Mouse (Mus musculus) heart, postnatal 4 days (tissue): ENCODE data around the gene Amigo3. TPM values are rescaled to one million over a fixed set of nuclear protein-coding genes. Genes with fewer than 3 reads are reported as not detected.

Source experiments
- DNase-seq: peaks from one replicate; pipeline ENCODE4 v3.0.0; 2021
- microRNA-seq, 2 experiments: library from miRNA; unstranded; fragments of <30 nt; microRNA quantifications; one replicate each; pipeline ENCODE4 v1.2.0; 2021 to 2022
- total RNA-seq, 2 experiments: library from RNA; stranded (reverse); gene quantifications; 2 replicates each; pipeline ENCODE4 v1.2.3; 2021

Gene Amigo3
- total RNA-seq, 2 experiments from 2014 or later, result 2.3 to 2.6 TPM

GRCm38 (mm10) chr9:108085261-108085660 is 32.3 kb downstream of the Amigo3 start:
- DNase-seq, result no peak

GRCm38 (mm10) chr9:108090611-108091120 is 37.7 kb downstream of the Amigo3 start:
- DNase-seq, result no peak

- no peak for DNase-seq
Observed at GRCm38 (mm10) chr9:108093586-108093985, 40.6 kb downstream of the Amigo3 start.

GRCm38 (mm10) chr9:108094184-108094941 is 41.4 kb downstream of the Amigo3 start, which contains the start of gene Apeh:
TSS of gene Apeh (minus strand) at chr9:108094606.
- peak; percentile 97 for DNase-seq

GRCm38 (mm10) chr9:108094998-108095411 is 42.0 kb downstream of the Amigo3 start:
- DNase-seq, result peak; percentile 32

GRCm38 (mm10) chr9:108095518-108095917 is 42.6 kb downstream of the Amigo3 start:
- peak; percentile 79 for DNase-seq

GRCm38 (mm10) chr9:108095949-108096712 is 43.2 kb downstream of the Amigo3 start:
- DNase-seq, result no peak

- DNase-seq, result no peak
Observed at GRCm38 (mm10) chr9:108099619-108100018, 46.7 kb downstream of the Amigo3 start.

GRCm38 (mm10) chr9:108104766-108105548 is 52.0 kb downstream of the Amigo3 start:
- DNase-seq, result no peak

Small RNAs within 50 kb of the gene (microRNA-seq; reads per million reads assigned to microRNA genes)
- gene Gm47303 (0 reads per million in 2 experiments), gene Mir7088 (0 reads per million in 2 experiments)

Other genes with a start within 250 kb of the Amigo3 start
- gene Rbm6, start 179.9 kb upstream of the Amigo3 start, total RNA-seq, result 10 to 100 TPM; 40.3 to 40.6 TPM
- gene Mon1a, start 165.0 kb upstream of the Amigo3 start, total RNA-seq, result 1 to 10 TPM; 6.1 TPM
- gene Mst1r, start 146.3 kb upstream of the Amigo3 start, total RNA-seq, result 1 to 10 TPM; 2.9 to 3.1 TPM
- gene Actl11, start 124.7 kb upstream of the Amigo3 start, total RNA-seq, result not detected
- gene Camkv, start 117.5 kb upstream of the Amigo3 start, total RNA-seq, result not detected
- 10 to 100 TPM in 1 of 2 experiments, 1 to 10 TPM in 1; 7.4 to 10.5 TPM for gene Traip, start 103.0 kb upstream of the Amigo3 start, total RNA-seq
- 10 to 100 TPM; 13.6 to 13.9 TPM for gene Uba7, start 77.7 kb upstream of the Amigo3 start, total RNA-seq
- gene Gm20661, start 70.1 kb upstream of the Amigo3 start, total RNA-seq, result 1 to 10 TPM in 1 of 2 experiments, under 1 TPM in 1; 0.72 to 1.2 TPM
- 10 to 100 TPM; 24.8 to 27.7 TPM for gene Inka1, start 67.3 kb upstream of the Amigo3 start, total RNA-seq
- gene Cdhr4, start 60.7 kb upstream of the Amigo3 start, total RNA-seq, result 1 to 10 TPM; 1.4 to 2.1 TPM
- 1 to 10 TPM in 1 of 2 experiments, under 1 TPM in 1; 0.17 to 1.6 TPM for gene Gm20662, start 56.8 kb upstream of the Amigo3 start, total RNA-seq
- gene Ip6k1, start 50.7 kb upstream of the Amigo3 start, total RNA-seq, result 10 to 100 TPM; 48.3 to 55.4 TPM
- gene Gmppb, start 3.9 kb upstream of the Amigo3 start, total RNA-seq, result 10 to 100 TPM; 14.2 to 17.1 TPM
- gene Mst1, start 27.3 kb downstream of the Amigo3 start, total RNA-seq, result not detected
- gene Rnf123, start 30.2 kb downstream of the Amigo3 start, total RNA-seq, result 10 to 100 TPM; 62.6 to 63.4 TPM
- gene Apeh, start 41.4 kb downstream of the Amigo3 start, total RNA-seq, result 10 to 100 TPM; 42.2 to 45.1 TPM
- under 1 TPM; 0.07 to 0.11 TPM for gene Bsn, start 137.2 kb downstream of the Amigo3 start, total RNA-seq
- 100 to 1,000 TPM; 307 to 326 TPM for gene Dag1, start 210.8 kb downstream of the Amigo3 start, total RNA-seq
- gene Nicn1, start 237.3 kb downstream of the Amigo3 start, total RNA-seq, result 10 to 100 TPM; 19.3 to 21.2 TPM
- gene Amt, start 243.7 kb downstream of the Amigo3 start, total RNA-seq, result 1 to 10 TPM; 3.6 to 6.0 TPM